Mouse (Mus musculus): ENCODE results near the gene Hivep2.

Hivep2 gene

DNA sequence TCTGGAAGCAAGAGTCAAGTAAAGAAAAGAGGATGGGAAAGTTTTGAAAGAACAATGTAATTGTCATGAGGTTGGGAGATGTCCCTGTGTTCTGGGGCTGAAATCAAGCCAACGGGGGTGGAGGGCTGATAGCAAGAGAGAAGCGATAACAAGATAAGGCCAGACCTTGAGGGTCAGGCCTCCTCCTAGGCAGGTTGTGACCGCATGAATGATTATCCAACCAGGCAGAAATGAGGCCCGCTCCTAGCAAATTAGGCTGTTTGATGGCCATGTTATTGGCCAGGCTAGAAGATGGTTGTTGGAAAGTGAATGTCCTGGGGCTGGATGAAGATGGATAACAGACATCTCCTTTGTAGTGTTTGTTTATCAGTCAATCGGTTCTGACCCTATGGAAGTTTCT is 5.4 kb downstream of the Hivep2 start:
- no peak for DNase-seq (ENCODE audit: low read depth, low spot score)

- no peak for DNase-seq (ENCODE audit: low read depth, low spot score)
Observed at GRCm38 (mm10) chr10:13973563-13974179, 7.8 kb downstream of the Hivep2 start.

DNA sequence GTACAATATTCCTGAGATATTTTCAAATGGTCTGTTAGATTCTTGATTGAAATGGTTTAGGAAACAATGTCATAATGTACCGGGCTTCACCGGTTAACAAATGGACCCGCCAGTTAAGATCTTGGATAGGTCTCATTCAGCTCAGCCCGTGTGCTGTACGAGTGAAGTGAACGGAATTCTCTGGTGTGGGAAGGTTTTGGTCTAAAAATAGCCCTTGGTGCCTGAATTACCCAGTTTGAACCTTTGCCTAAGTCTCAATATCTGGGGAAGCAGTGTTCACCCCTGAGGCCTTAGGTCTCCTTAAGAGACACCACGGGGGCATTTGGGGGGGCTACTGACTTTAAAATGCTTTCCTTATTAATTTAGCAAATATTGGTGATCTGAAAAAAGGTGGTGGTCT is 8.6 kb downstream of the Hivep2 start:
- no peak for DNase-seq (ENCODE audit: low read depth, low spot score)

GRCm38 (mm10) chr10:13975861-13976260 is 10.0 kb downstream of the Hivep2 start:
- DNase-seq (ENCODE audit: low read depth, low spot score) = no peak

GRCm38 (mm10) chr10:13976267-13976666 is 10.4 kb downstream of the Hivep2 start:
- no peak for DNase-seq (ENCODE audit: low read depth, low spot score)

DNA sequence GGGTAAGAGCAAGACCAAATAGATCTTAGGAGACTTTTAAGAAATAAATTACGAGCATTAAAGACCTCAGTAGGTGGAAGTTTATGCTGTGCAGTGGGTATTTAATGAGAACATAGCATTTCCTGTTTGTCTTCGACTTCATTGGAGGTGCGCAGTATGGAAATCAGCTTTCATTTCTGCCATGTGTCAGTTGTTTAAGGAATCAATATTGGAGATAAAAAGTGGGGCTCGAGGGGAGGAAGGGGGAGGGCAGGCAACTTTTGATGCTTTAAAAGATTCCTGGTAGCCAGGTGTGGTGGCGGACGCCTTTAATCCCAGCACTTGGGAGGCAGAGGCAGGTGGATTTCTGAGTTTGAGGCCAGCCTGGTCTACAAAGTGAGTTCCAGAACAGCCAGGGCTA is 16.4 kb downstream of the Hivep2 start:
- DNase-seq (ENCODE audit: low read depth, low spot score) = no peak

- peak; percentile 28 for DNase-seq (ENCODE audit: low read depth, low spot score)
Observed at GRCm38 (mm10) chr10:13982769-13983381, 17.0 kb downstream of the Hivep2 start.

DNA sequence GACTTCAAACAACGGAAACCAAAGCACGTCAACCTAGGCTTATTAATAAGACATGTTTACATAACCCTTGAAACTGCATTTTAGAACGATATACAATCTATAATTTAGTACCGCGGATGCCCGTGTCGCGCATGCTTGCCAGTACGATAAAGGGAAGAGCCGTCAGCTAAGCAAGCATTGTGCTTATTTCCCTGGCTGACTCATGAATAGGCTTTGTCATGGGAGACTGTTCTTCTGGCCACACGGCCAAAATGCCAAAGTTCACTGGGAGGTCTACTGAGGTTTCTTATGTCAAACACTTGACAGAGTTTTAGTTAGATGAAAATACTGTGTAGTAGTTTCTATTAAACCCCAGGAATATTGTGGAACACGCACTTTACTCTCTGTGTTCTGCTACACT is 17.8 kb downstream of the Hivep2 start:
- no peak for DNase-seq (ENCODE audit: low read depth, low spot score)

GRCm38 (mm10) chr10:13984233-13984632 is 18.4 kb downstream of the Hivep2 start:
- no peak for DNase-seq (ENCODE audit: low read depth, low spot score)

DNA sequence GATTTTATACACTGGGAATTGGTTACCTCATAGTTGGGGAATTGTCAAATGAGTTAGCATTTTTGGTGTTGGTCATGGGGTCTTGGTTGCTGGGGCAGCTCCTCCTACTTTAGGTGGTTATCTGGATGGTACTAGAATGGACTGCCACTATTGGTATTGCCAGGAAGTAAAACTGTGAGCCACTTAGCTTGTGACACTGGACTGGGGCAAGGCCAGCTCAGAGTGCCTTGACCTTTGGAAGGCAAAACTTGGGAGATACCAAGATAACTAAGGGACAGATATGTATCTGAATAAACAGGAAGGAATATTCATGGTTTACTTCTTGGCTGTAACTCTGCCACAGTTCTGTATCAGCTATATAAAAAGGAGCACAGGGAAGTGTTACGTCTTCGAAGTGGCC is 20.7 kb downstream of the Hivep2 start:
- DNase-seq (ENCODE audit: low read depth, low spot score) = no peak

DNA sequence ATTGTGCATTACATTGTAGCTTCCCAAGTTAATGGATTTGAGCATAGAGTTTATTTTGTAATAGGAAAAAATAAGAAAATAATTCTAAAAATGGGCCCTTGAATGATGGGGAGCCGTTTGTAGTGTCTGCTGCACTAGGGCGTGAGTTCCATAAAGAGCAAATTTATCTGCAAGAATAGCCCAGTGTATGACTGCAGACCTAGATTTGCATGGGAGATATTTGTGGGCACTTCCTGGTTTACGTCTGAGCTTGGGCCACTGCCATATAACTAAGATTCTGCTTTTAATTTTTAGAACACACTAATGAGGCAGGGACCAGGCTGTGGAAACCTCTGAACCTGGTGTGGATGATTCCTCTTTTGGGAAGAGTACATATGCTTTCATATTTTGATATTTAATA is 21.5 kb downstream of the Hivep2 start:
- DNase-seq (ENCODE audit: low read depth, low spot score) = no peak

- DNase-seq (ENCODE audit: low read depth, low spot score) = no peak
Observed at GRCm38 (mm10) chr10:13988280-13988679, 22.4 kb downstream of the Hivep2 start.

DNA sequence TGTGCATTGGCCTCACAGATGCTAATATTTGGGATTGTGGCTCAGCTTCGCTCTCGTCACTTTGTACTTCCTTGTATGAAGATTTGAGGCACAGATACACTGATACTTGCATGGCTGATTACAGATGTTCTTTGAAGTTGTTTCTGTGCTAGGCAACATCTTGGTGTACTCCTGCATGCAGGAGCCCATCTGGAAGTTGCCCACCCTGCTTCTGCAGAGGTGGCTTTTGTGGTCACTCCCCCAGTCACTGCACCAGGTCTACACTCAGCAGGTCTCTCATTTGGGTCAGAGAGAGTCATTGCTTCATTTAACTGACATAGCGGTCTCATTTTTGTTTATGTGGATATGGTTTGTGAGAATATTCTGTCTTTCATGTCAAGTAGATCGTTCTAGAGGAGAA is 22.9 kb downstream of the Hivep2 start:
- no peak for DNase-seq (ENCODE audit: low read depth, low spot score)

DNA sequence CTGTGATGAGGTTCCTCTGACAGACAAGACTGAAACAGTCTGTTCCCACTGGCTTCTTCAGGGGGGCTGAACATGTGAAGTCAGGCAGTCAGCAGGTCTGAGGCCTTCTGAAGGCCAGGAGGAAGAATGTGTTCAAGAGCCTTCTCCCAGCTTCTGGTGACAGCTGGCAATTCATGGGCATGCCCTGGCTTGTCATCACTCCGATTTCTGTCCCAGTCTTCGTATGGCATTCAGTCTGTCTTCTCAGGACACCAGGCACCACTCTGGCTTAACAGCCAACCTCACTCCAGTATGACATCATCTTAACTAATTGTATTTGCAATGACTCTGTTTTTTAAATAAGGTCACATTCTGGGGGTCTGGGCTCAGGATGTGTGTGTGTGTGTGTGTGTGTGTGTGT is 25.0 kb downstream of the Hivep2 start:
- no peak for DNase-seq (ENCODE audit: low read depth, low spot score)

- no peak for DNase-seq (ENCODE audit: low read depth, low spot score)
Observed at GRCm38 (mm10) chr10:13993411-13993810, 27.5 kb downstream of the Hivep2 start.

- DNase-seq (ENCODE audit: low read depth, low spot score) = no peak
Observed at GRCm38 (mm10) chr10:13997336-13997735, 31.5 kb downstream of the Hivep2 start.

DNA sequence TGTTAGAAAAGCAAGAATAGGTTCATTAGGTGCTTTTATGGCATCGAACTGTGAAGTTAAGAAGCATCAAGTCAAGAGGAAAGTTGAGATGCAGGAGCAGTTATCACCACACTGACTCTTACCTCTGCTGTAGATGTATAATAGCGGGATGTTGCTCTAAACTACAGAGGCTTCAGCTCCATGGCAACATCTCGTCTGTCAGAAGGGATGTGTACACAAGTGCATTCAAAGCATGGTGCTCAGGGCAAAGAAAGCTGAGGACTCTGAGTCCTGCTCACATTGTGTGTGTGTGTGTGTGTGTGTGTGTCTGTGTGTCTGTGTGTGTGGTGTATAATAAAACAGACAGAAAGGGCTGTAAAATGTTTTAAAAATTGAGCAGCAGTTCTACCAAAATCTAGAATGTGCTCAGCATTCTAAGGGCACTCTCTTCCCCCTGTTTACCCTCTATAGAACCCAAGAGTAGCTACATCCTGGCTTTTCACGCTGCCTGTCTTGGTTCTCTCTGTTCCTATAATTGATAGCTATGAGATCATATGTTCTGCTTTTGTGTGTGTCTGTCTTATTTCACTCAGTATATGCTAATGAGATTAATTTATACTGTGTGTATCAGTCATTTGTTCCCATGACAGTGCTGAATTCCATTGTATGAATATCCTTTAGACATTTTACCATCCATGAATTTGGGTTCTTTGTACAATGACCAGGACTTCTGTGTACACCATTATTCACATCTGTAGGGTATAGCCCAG is 39.1 kb downstream of the Hivep2 start:
- DNase-seq (ENCODE audit: low read depth, low spot score) = no peak

DNA sequence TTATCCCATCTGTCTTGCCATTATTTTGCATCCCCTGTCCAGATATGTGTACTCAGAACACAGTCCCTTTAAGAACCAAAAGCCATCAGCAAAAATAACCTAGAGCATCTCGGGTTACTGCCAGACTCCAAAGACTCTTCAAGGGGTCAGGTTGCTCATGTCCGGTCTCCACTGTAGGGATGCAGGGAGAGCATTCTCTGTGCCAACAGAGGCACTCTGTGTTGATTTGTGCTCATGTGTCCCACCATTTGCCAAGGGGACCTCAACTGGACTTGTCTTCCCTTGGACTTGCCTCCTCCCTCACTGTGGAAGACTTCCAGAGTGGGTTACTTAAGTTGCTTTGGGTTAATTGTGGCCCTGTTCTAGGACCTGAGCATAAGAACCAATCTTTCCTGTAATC is 43.8 kb downstream of the Hivep2 start:
- no peak for DNase-seq (ENCODE audit: low read depth, low spot score)

GRCm38 (mm10) chr10:14016287-14016970 is 50.6 kb downstream of the Hivep2 start:
- no peak for DNase-seq (ENCODE audit: low read depth, low spot score)

- no peak for DNase-seq (ENCODE audit: low read depth, low spot score)
Observed at GRCm38 (mm10) chr10:14017338-14017737, 51.5 kb downstream of the Hivep2 start.

- peak; percentile 9 for DNase-seq (ENCODE audit: low read depth, low spot score)
Observed at GRCm38 (mm10) chr10:14017822-14018364, 52.0 kb downstream of the Hivep2 start.

- no peak for DNase-seq (ENCODE audit: low read depth, low spot score)
Observed at GRCm38 (mm10) chr10:14018672-14019071, 52.8 kb downstream of the Hivep2 start.

Measured in retina, adult 2 months (tissue).